Mouse (Mus musculus) liver, embryonic 14.5 days (tissue): ENCODE results near the gene Riiad1.

Experiments
- CTCF ChIP-seq: IDR thresholded peaks from 2 replicates; pipeline ENCODE4 v1.5.1; 2016; ENCODE audit warnings: antibody characterized with exemption, low read depth, control low read depth
- EP300 ChIP-seq: IDR thresholded peaks from 2 replicates; pipeline ENCODE4 v1.6.1; 2016; ENCODE audit warnings: antibody characterized with exemption, low read depth

- no peak for TF ChIP-seq CTCF
- no peak for TF ChIP-seq EP300
These were observed 16.1 kb downstream of the Riiad1 start for GRCm38 (mm10) chr3:94463926-94464578.
